Mouse (Mus musculus) activated CD4-positive, CD25-positive, alpha-beta regulatory T cell, adult 4 months (primary cell): ENCODE results near the gene Foxf1. TPM values are rescaled to one million over a fixed set of nuclear protein-coding genes. Genes with fewer than 3 reads are reported as not detected.

ENCODE experiments used
- ATAC-seq: one replicate; pipeline ENCODE4 v1.8.0; 2017
- polyA plus RNA-seq, 2 experiments: library from polyadenylated mRNA; unstranded; fragments of 100-300 nt; shearing (Covaris generic); gene quantifications; one replicate each; pipeline ENCODE4 v1.2.1; 2017

Gene Foxf1
- not detected for polyA plus RNA-seq

DNA sequence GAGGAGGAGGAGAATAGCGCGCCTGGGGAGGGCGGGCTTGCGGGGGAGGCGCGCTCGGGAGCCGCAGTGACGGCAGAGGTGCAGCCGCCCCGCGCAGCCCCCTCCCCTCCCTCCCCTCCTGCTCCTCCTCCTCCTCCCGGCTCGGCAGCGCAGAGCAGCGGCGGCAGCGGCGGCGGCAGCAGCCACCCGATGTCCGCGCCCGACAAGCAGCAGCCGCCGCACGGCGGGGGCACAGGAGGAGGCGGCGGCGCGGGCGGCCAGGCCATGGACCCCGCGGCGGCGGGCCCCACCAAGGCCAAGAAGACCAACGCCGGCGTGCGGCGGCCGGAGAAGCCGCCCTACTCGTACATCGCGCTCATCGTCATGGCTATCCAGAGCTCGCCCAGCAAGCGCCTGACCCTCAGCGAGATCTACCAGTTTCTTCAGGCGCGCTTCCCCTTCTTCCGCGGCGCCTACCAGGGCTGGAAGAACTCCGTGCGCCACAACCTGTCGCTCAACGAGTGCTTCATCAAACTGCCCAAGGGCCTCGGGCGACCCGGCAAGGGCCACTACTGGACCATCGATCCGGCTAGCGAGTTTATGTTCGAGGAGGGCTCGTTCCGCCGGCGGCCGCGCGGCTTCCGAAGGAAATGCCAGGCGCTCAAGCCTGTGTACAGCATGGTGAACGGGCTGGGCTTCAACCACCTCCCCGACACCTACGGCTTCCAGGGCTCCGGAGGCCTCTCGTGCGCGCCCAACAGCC lies at the start of gene Foxf1:
TSS of gene Foxf1 (plus strand) at position 177 of the 742 bp plus-strand sequence.
- ATAC-seq: no peak

DNA sequence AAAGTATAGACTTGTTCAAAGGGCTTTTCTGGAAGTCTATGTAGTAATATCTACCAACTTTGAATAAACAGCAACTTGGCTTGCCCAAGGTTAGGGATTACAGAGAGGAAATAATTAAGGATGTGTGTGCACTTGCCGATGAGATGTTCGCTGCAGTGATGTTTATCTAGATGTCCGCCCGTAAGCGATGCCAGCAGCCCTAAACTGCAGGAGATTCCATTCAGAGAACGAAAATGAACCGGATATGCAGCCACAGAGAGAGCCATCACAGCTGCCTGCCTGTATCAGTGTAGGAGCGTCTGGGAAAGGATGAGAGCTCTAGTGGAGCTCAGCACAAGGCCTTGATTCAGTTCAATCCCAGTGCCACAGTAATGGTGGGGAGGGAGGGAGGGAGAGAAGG lies 48.6 kb upstream of the Foxf1 start:
- ATAC-seq: no peak

DNA sequence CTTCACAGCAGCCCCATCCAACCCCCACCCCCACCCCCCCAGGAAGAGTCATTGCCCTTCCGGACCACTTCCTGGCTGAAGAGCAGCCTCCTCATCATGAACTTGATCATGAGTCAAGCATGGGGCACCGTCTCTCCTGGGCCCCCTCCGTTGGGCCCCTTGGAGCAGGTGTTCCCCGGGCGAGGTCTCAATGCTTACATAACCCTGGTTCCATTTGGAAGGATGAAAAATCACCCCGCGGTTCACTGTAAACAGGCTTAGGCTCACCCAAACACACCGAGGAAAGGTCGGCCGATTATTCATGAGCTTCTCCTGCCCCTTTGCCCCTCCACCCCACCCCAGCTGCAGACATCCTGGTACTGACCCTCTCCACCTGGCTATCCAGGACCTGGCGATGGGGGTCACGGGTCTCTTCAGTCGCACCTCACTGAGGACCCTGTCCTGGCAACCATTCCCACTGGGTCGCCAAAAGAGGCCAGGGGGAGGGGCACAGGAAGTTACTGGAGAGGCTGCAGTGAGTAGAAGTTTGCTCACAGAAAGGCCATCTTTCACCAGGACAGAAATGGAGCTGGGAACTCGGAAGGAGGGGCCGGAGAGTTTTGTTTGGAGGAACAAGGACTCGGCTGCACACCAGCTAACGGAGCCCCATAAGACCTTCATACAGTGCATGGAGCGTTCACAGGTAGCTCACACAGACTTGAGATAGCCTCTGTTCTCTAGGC lies 40.3 kb upstream of the Foxf1 start:
- no peak for ATAC-seq

DNA sequence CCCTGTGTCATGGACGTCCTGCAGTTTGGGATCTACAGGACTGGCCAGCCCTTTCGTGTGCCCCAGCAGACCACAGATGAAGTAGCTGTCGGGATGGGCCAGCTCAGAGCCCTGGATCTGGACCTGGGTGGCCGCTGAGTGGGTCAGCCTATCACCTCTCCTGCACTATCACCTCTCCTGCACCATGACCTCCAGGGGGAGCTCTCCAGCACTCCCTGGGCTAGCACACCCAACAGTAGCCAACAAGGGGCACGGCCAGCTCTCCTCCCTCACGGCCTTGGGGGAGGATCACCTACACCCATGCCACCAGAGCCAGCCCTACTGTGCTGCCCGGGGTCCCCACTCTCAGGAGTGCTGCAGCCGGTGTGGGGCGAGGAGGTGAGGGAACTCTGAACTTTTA lies 36.7 kb upstream of the Foxf1 start:
- no peak for ATAC-seq

DNA sequence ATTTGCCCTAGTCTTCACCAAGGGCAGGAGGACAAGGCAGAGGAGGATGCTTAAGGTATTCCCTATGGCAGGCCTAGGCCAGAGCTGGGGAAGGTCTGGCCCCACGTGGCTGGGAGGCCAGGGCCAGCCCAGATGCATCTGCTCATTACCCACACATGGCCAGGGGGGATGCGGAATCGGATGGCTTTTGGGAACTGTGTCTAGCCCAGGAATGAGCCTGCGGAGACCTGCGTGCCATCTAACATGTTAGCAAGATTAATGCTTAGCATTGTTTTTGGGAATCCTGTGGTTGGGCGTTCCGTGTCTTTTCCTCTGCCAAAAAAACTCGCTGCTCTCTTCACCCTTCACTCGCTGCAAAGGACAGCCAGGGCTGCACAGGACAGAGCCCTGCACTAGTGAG lies 26.1 kb upstream of the Foxf1 start:
- ATAC-seq: no peak

DNA sequence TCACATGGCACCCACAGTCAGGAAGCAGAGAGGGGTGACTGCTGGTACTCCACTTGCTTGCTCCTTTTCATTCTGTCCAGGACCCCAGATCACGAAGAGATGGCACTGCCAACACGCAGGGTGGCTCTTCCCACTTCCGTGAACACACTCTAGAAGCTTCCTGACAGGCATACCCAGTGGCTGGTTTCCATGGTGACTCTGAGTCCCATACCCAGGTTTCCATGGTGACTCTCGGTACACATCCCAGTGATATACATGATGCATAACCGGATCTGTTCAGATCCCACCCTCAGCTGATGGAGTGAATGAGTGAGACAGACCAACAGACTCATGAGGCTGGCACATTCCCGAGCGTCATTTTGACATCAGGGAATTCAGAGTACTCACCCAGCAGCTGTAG lies 25.1 kb upstream of the Foxf1 start:
- ATAC-seq: no peak

DNA sequence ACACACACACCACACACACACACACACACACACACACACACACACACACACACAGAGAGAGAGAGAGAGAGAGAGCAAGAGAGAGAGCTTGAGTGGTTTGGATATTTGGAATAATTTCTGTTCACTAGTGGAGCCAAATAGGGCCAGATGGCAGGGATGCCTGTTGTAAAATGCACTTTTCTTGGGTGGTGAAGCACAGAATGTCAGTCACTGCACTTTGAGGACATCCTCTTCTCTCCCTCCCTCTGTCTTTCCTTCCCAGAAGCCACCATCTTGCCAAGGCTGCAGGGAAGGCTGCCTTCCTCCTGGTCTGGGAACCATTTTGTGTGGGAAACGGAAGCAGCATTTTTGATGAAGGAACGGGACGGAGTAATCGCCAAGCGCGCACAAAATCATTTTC lies 21.7 kb upstream of the Foxf1 start:
- no peak for ATAC-seq

DNA sequence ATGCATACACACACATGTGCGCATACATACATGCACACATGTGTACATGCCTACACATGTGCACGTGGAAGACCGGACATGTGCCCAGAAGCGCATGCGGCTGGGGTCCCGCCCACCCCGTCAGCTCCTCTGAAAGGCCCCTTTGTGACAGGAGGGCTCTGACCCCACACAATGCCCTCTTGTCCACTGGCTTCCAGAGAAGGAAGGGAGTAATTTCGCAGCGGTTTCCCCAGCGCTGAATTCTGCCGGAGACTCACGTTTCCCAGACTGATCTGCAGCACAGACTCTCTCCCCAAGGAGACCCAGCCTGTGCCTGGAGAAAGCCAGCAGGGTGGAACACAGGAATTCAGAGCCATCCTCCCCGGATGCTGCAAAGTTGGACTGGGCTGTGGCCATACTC lies 20.5 kb upstream of the Foxf1 start:
- ATAC-seq: no peak

DNA sequence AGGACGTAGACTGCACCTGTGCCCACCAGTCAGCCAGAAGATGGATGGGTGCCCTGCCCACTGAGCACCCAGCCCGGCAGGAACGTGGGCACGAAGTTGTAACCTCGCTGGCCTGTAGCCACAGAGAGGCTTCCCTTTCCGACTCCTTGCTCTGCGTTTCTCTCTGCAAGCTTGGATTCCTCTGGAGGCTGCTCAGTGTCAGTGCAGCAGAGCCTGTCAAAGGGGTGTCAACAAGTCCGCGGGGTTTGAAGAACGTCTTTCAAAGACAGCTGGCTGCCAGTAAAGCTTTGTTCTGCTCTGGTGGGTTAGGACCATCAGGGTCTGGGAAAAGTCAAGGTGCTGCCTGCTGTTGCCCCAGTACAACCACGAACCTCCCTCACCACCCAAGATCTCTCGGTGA lies 12.7 kb upstream of the Foxf1 start:
- ATAC-seq: no peak

DNA sequence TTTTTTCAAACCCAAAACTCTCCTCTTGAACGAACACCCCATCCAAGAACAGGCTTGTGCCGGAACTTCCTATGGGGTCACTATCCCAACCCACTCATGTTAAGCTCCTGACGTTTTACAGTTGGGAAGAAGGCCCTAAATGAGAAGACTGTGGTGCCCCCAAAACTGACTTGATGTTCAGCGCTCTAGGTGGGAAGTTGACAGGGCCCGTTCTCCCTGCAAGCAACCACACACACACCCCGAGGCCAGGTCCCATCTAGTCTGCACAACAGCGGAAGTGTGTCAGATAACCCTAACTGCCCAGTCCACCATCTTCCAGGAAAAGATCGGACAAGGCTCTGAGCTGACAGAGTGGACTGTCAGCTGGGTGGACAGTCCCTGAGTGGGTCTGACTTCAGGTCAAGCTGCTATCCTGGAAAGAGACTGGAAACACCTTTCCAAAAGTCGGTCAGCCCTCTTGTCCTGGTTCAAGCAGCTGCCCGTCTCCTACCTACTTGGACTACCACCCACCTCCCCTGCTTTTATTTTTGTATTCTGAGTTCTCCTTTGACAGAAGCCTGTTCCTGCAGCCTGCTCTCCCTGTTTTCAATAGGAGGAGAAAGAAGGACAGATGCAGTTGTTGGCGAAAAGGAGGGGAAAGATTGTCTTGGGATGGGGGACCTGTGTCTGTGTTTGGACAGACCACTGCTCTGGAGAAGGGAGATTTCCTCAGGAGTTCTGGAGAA lies 11.6 kb upstream of the Foxf1 start:
- ATAC-seq: no peak

DNA sequence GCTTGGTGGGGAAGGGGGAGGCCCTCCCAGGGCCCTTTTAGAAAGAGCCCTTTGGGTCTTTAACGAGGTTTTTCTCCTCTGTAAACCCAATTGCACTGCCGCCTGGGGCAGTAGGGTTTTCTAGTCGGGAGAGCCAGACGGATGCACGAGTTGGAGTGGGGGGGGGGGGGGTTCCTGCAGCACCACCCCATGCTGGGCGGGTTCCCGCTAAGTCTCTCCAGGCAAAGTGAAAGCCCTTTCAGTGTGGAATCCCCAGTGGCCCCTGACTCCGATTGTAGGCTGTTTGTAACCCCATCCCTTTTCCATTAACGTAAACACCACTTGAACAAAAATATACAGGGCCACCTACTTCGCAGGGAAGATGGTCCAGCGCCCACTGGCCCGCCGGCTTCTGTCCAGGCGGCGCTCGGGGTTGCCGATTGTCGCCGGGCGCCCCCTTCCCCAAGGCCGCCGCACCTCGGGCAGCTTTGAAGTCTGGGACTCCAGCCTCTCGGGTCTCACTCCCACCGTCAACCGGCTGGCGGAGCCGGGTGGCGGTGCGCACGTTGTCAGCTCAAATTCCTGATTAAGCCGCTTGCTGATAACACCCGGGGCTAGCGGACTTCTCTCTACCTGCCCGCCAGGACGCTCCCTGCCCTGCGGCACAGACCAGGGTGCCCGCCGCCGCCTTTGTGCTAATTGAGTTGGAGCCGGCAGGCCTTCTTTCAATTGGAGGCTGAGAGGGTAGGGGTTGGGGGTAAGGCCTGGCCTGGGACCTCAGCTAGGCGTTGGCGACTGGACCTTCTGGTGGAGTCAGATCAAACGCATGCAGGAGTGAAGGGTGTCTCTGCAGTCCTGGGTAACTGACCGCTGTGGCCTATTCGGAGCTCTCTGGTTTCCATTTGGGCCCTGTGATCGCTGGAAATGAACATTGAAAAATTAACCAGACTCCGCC lies 10.7 kb upstream of the Foxf1 start:
- no peak for ATAC-seq

DNA sequence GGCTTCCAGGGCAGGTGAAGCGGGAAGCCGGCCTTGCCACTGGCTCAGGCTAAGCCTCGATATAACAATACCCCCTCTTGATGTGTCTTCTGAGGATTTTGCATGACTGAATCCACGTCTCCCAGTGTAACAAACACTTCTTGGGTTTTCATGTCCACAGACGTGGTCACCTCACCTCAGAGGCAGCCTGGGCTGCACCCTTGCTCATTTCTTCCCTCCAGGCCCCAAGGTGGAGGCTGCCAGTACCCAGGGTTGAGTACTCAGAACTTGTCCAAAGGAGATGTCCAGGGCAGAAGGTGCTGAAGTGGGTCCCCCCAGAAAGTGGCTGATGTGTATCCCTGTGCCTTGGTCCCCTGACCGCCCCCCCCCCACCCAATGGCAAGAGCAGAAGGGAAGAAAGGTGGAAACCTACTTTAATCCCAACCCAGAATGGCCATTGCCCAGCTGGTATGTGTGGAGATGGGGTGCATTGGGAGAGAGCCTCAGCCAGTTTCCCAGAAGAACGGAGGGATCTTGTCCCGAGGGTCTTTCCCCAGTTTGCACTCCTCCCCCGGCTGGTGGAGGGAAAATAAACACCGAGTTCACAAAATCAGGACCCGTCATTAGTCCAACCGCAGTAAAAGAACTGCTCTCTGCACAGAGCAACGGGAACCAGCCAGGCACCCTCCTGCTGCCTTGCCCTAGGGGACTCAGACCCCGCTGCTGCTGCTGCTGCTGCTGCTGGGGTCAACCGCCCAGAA lies 9.9 kb upstream of the Foxf1 start:
- no peak for ATAC-seq

DNA sequence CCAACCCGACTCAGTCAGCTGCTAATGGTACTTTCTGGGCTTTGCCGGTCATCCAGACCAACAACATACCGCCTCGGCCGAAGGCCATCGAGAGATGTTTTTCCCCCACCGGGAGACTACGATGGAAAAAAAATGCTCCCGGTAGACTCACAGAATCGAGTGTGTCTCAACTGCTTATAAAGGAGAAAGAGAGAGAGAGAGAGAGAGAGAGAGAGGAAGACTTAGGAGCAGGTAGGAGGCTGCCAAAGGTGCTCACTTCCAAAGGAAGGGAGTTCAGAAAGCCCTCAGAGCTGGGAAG lies 9.4 kb upstream of the Foxf1 start:
- no peak for ATAC-seq

DNA sequence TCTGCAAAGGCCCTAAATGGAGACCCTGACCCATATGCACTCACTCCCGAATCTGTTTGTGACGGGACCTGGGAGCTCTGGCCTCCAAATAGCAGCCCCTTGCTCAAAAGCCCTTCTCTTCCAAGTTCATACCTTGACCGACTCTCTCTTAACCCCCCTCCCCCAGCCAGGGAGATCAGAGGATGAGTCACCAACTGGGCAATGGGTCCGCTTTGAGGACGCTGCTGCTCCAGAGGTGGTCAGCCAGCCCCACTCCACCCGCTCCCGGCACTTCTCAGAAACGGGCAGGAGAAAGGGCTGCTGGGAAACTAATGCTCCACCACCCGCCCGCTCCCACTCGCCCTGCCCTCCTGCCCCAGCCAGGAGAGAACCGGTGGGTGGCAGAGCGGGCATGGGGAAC lies 8.2 kb upstream of the Foxf1 start:
- ATAC-seq: no peak

DNA sequence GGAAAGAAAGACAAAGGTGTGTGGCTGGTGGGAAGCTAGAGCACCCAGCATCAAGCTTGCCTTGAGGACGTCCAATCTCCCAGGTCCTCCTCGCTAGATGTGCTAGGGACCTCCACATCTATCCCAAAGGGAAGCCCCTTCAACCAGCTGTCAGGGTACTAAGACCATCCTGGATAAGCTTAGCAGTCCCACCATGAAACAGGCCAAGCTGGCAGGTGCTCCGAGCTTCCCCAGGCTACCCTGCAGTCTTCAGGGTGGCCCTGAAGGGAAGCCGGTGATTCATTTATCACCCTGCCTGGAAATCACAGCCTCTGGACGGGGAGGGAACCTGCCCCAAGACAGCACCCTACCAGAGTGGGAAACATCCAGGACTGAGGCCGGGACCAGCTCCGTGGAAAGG lies 7.6 kb upstream of the Foxf1 start:
- ATAC-seq: no peak

DNA sequence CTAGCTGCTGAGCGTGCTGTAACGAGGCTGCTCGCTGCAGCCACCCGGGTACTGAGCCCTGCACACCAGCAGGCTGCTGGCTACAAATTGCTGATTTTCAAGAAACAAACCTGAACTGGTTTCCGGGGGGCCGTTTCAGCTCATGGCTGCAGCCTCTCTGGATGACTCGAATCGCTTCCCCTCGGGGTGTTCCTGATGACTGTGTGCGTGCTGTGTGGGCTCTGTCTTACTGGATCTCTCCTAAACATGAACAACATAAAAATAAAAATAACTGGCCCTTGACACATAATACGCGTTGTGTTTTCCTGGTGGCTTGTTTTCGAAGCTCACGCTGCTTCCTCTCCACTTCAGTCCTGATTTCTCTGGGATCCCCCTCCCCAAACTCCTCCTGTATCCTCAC lies 5.5 kb upstream of the Foxf1 start:
- no peak for ATAC-seq

DNA sequence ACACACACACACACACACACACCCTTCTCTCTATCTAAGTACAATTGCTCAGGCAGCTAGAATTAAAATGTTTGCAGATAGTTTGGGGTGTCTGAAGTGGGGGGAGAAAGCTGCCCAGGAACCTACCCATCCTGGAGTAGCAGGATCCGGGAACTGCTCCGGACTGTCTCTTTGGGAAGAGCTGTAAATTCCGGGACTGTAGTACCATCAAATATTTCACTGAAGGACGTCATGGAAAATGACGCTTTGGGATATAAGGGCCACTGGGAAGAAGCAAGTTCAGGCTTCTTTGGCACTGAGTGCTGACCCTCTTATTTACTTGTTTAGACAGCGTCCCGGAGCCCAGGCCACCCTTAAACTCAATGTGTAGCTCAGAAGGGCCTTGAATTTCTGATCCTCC lies 5.0 kb upstream of the Foxf1 start:
- no peak for ATAC-seq

DNA sequence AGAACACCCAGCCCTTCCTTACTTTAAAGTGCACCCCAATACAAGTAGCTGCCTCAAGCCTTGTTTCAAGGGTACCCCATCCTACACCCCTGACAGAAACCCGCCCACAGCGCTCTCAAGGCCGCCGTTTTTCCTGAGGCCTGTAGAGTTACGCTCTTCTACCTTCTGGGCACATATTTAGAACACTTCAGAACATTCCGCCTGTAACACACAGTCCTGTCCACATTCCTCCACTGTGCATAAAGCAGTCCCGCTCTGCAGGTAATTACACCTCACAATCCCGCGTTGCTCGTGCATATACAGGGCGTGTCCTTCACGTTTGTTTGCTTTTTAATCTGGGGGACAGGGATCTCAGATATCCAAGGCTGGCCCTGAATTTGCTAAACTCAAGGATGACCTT lies 4.2 kb upstream of the Foxf1 start:
- no peak for ATAC-seq

DNA sequence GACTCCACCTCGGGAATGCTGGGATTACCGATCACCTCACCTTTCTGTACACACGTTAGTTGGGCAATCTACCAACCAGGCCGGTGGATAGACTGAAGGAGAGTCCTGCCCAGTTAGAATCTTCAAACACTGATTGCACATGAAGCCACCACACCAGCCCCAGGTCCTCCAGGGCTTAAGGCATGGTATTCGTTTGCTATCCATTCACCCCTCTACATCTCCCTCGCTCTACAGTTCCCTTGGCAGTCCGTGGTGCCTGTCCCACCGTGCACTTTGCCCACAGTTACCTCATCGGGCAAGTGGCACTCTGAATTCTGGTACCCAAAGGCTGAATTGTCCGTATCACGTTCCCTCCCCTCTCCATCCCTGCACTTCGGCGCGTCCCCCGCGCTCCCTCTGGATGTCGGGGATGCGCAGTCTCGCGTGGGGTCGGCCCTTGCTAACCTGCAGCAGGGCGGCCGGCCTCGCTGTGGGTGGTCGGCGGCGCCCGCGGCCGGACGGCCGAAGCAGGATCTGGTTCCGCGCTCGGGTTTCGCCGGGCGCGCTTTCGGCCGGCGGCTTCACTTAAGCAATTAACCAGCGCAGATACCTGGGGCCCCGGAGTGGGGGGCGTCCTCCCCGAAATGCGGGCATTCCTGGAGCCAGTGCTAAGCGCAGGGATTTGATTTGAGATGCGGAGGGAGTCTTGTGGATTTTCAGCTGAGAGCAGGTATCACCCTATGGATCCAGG lies 3.7 kb upstream of the Foxf1 start:
- no peak for ATAC-seq

DNA sequence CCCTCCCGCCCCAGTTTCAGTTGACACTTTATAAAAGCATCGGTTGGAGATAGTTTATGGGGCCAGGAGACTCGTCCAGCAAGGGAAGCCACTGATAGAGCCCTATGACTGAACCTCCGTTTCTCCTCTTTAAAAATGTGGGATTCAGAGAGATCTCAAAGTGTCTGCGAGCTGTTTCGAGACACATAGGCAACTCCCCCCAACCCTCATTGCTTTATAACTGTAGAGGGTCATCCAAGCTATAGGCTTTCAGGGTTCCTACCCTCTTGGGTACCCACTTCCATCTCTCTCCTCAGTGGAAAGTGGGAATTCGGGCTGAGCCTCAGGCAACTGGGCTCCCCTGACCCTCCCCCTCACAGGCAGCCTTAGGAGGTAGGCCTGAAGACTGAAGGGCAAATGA lies 2.8 kb upstream of the Foxf1 start:
- ATAC-seq: no peak
